Mouse (Mus musculus): ENCODE data around the gene Slc25a53. TPM values are rescaled to one million over a fixed set of nuclear protein-coding genes. Genes with fewer than 3 reads are reported as not detected.

Gene Slc25a53
- polyA plus RNA-seq, 1 experiment from 2014 or later, result 12.9 TPM

- H3K36me3 ChIP-seq (ENCODE audit: insufficient read depth, low read length), result no peaks in the 10 kb centered on the region
- no peak overlapping the region for H3K4me2 ChIP-seq (replicated peaks; ENCODE audit: low read depth, low read length)
- no peak overlapping the region for H3K9ac ChIP-seq (replicated peaks; ENCODE audit: low read length)
- H3K4me3 ChIP-seq (ENCODE audit: low read length), result no peak overlapping the region
- H3K27ac ChIP-seq (ENCODE audit: low read length), result no peak overlapping the region
- 15% methylated on average over 1 of the region's 1 CpGs for WGBS
- no peaks in the 10 kb centered on the region for H3K9me3 ChIP-seq (ENCODE audit: low read length)
- ATAC-seq (ENCODE audit: low FRiP score, low TSS enrichment), result no peak
- H3K27me3 ChIP-seq (ENCODE audit: insufficient read depth, low read length), result no peaks in the 10 kb centered on the region
- H3K4me1 ChIP-seq (ENCODE audit: insufficient read depth, low read length), result no peaks in the 10 kb centered on the region
Measured at GRCm38 (mm10) chrX:137019310-137019709, 18.8 kb downstream of the Slc25a53 start.

GRCm38 (mm10) chrX:137017668-137018067, 20.4 kb downstream of the Slc25a53 start:
- Histone ChIP-seq H3K27me3 (ENCODE audit: insufficient read depth, low read length) (no peaks in the 10 kb centered on the region), H3K4me2 (replicated peaks; ENCODE audit: low read depth, low read length) (no peak overlapping the region), H3K9me3 (ENCODE audit: low read length) (no peaks in the 10 kb centered on the region), H3K27ac (ENCODE audit: low read length) (no peak overlapping the region), H3K4me1 (ENCODE audit: insufficient read depth, low read length) (no peaks in the 10 kb centered on the region), H3K9ac (replicated peaks; ENCODE audit: low read length) (no peak overlapping the region), H3K4me3 (ENCODE audit: low read length) (no peak overlapping the region), H3K36me3 (ENCODE audit: insufficient read depth, low read length) (no peaks in the 10 kb centered on the region)
- ATAC-seq (ENCODE audit: low FRiP score, low TSS enrichment), result no peak
- WGBS, result 70% methylated on average over 1 of the region's 1 CpGs

- Histone ChIP-seq H3K9ac (replicated peaks; ENCODE audit: low read length) (no peak overlapping the region), H3K4me2 (replicated peaks; ENCODE audit: low read depth, low read length) (no peak overlapping the region)
- ATAC-seq (ENCODE audit: low FRiP score, low TSS enrichment), result no peak
Measured at GRCm38 (mm10) chrX:137015099-137015709, 22.9 kb downstream of the Slc25a53 start.

GRCm38 (mm10) chrX:136996256-136996655, 41.8 kb downstream of the Slc25a53 start:
- Histone ChIP-seq H3K27ac (ENCODE audit: low read length) (no peak overlapping the region), H3K9me3 (ENCODE audit: low read length) (no peaks in the 10 kb centered on the region), H3K4me3 (ENCODE audit: low read length) (no peak overlapping the region), H3K4me1 (ENCODE audit: insufficient read depth, low read length) (no peaks in the 10 kb centered on the region), H3K36me3 (ENCODE audit: insufficient read depth, low read length) (no peaks in the 10 kb centered on the region), H3K27me3 (ENCODE audit: insufficient read depth, low read length) (peaks cover 24% of the 10 kb centered on the region; the same call in 1 of the 2 replicates), H3K9ac (replicated peaks; ENCODE audit: low read length) (no peak overlapping the region), H3K4me2 (replicated peaks; ENCODE audit: low read depth, low read length) (no peak overlapping the region)
- 79% methylated on average over 2 of the region's 2 CpGs for WGBS
- ATAC-seq (ENCODE audit: low FRiP score, low TSS enrichment), result no peak

More at GRCm38 (mm10) chrX:137015099-137015709, 22.9 kb downstream of the Slc25a53 start:
- H3K36me3 ChIP-seq (ENCODE audit: insufficient read depth, low read length), result no peaks in the 10 kb centered on the region
- H3K27ac ChIP-seq (ENCODE audit: low read length), result no peak overlapping the region
- H3K27me3 ChIP-seq (ENCODE audit: insufficient read depth, low read length), result no peaks in the 10 kb centered on the region; the same call in 1 of the 2 replicates
- 55% methylated on average over 6 of the region's 6 CpGs for WGBS
- no peaks in the 10 kb centered on the region for H3K4me1 ChIP-seq (ENCODE audit: insufficient read depth, low read length)
- no peaks in the 10 kb centered on the region for H3K9me3 ChIP-seq (ENCODE audit: low read length)
- no peak overlapping the region for H3K4me3 ChIP-seq (ENCODE audit: low read length)

GRCm38 (mm10) chrX:136993641-136994040, 44.5 kb downstream of the Slc25a53 start:
- Histone ChIP-seq H3K4me3 (ENCODE audit: low read length) (peak overlapping the region; percentile 50), H3K9ac (replicated peaks; ENCODE audit: low read length) (peak overlapping the region; percentile 58), H3K9me3 (ENCODE audit: low read length) (no peaks in the 10 kb centered on the region), H3K4me2 (replicated peaks; ENCODE audit: low read depth, low read length) (peak overlapping the region; percentile 55), H3K27me3 (ENCODE audit: insufficient read depth, low read length) (peaks cover 35% of the 10 kb centered on the region; the same call in 1 of the 2 replicates), H3K4me1 (ENCODE audit: insufficient read depth, low read length) (no peaks in the 10 kb centered on the region), H3K36me3 (ENCODE audit: insufficient read depth, low read length) (no peaks in the 10 kb centered on the region), H3K27ac (ENCODE audit: low read length) (no peak overlapping the region)
- WGBS, result 34% methylated on average over 14 of the region's 14 CpGs
- no peak for ATAC-seq (ENCODE audit: low FRiP score, low TSS enrichment)

- peak; percentile 97 for ATAC-seq (ENCODE audit: low FRiP score, low TSS enrichment)
- no peaks in the 10 kb centered on the region for H3K36me3 ChIP-seq (ENCODE audit: insufficient read depth, low read length)
- WGBS, result 19% methylated on average over 24 of the region's 26 CpGs
- H3K4me3 ChIP-seq (ENCODE audit: low read length), result peak within 1 kb of the TSS; percentile 50
- no peaks in the 10 kb centered on the region for H3K9me3 ChIP-seq (ENCODE audit: low read length)
- H3K4me1 ChIP-seq (ENCODE audit: insufficient read depth, low read length), result no peaks in the 10 kb centered on the region
- H3K4me2 ChIP-seq (replicated peaks; ENCODE audit: low read depth, low read length), result peak within 1 kb of the TSS; percentile 55
- H3K9ac ChIP-seq (replicated peaks; ENCODE audit: low read length), result peak within 1 kb of the TSS; percentile 58
- H3K27me3 ChIP-seq (ENCODE audit: insufficient read depth, low read length), result peaks cover 35% of the 10 kb centered on the region; the same call in 1 of the 2 replicates
- no peak within 1 kb of the TSS for H3K27ac ChIP-seq (ENCODE audit: low read length)
Measured at GRCm38 (mm10) chrX:136992978-136993547, 45.0 kb downstream of the Slc25a53 start, which contains the start of gene Zcchc18. Zcchc18 (plus strand) TSS chrX:136993155.

- Histone ChIP-seq H3K27ac (ENCODE audit: low read length) (no peak overlapping the region), H3K4me2 (replicated peaks; ENCODE audit: low read depth, low read length) (peak overlapping the region; percentile 55), H3K9ac (replicated peaks; ENCODE audit: low read length) (0 out of 2 replicates have a peak overlapping the region, but pooled peaks have one; percentile 36), H3K27me3 (ENCODE audit: insufficient read depth, low read length) (peaks cover 35% of the 10 kb centered on the region; the same call in 1 of the 2 replicates), H3K36me3 (ENCODE audit: insufficient read depth, low read length) (no peaks in the 10 kb centered on the region), H3K4me3 (ENCODE audit: low read length) (peak overlapping the region; percentile 50), H3K4me1 (ENCODE audit: insufficient read depth, low read length) (no peaks in the 10 kb centered on the region), H3K9me3 (ENCODE audit: low read length) (no peaks in the 10 kb centered on the region)
- 28% methylated on average over 19 of the region's 19 CpGs for WGBS
- peak; percentile 16; the same call in 1 of the 2 replicates for ATAC-seq (ENCODE audit: low FRiP score, low TSS enrichment)
Measured at GRCm38 (mm10) chrX:136992191-136992965, 45.7 kb downstream of the Slc25a53 start.

GRCm38 (mm10) chrX:136991274-136991673, 46.8 kb downstream of the Slc25a53 start:
- Histone ChIP-seq H3K36me3 (ENCODE audit: insufficient read depth, low read length) (no peaks in the 10 kb centered on the region), H3K4me1 (ENCODE audit: insufficient read depth, low read length) (no peaks in the 10 kb centered on the region), H3K4me3 (ENCODE audit: low read length) (no peak overlapping the region), H3K27ac (ENCODE audit: low read length) (no peak overlapping the region), H3K9me3 (ENCODE audit: low read length) (no peaks in the 10 kb centered on the region), H3K9ac (replicated peaks; ENCODE audit: low read length) (no peak overlapping the region), H3K4me2 (replicated peaks; ENCODE audit: low read depth, low read length) (no peak overlapping the region), H3K27me3 (ENCODE audit: insufficient read depth, low read length) (peaks cover 35% of the 10 kb centered on the region; the same call in 1 of the 2 replicates)
- ATAC-seq (ENCODE audit: low FRiP score, low TSS enrichment), result no peak
- 64% methylated on average over 2 of the region's 2 CpGs for WGBS

GRCm38 (mm10) chrX:136986039-136986438, 52.1 kb downstream of the Slc25a53 start:
- H3K9me3 ChIP-seq (ENCODE audit: low read length), result no peaks in the 10 kb centered on the region
- peak; percentile 81 for ATAC-seq (ENCODE audit: low FRiP score, low TSS enrichment)
- H3K36me3 ChIP-seq (ENCODE audit: insufficient read depth, low read length), result no peaks in the 10 kb centered on the region
- no peak overlapping the region for H3K9ac ChIP-seq (replicated peaks; ENCODE audit: low read length)
- H3K27me3 ChIP-seq (ENCODE audit: insufficient read depth, low read length), result peaks cover 9% of the 10 kb centered on the region; the same call in 1 of the 2 replicates
- no peaks in the 10 kb centered on the region for H3K4me1 ChIP-seq (ENCODE audit: insufficient read depth, low read length)
- H3K4me2 ChIP-seq (replicated peaks; ENCODE audit: low read depth, low read length), result no peak overlapping the region
- H3K4me3 ChIP-seq (ENCODE audit: low read length), result no peak overlapping the region
- H3K27ac ChIP-seq (ENCODE audit: low read length), result 0 out of 2 replicates have a peak overlapping the region, but pooled peaks have one; percentile 24
